Comparison of ENCODE assay signal across 14 mouse cellular contexts in the genomic region with DNA sequence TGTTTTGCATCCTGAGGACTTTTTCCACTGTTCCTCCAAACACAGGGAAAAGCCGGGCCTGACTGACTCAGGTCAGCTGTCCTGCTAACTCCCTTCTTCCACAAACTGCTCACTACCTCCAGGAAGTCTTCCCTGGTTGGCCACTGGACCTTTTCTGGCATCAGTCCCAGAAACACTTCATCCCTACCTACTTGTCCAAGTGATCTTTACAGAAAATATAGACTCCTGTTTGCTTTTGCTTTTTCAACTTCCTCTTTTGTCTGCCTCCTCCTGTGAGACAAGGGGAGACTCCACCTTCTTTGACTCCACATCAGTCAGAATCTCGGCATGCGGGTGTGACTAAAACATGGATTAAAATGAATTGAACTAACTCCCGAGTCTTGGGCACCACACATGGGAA. TPM values are rescaled to one million over a fixed set of nuclear protein-coding genes. Genes with fewer than 3 reads are reported as not detected.
A peak's percentile ranks its signal among the peaks of the same experiment; 100 is the strongest.
DNase-seq lines count a peak whose midpoint lies in the region; ATAC-seq and TF ChIP-seq lines count a peak whose summit lies in the region.
"Had no signal": no experiment of that assay in that cellular context is flagged by ENCODE, and none has a peak within 500 bp of the region (broad histone marks: within the 10 kb centered on the region; RNA-seq: fewer than 3 reads in every experiment).

No protein-coding gene starts in this region.

- 31% methylated on average over 4 of the region's 4 CpGs for WGBS in lung, embryonic 14.5 days
- 43% methylated on average over 4 of the region's 4 CpGs for WGBS in heart, adult 2 months

- no peak for ATAC-seq in lung, embryonic 14.5 days (ENCODE audit: insufficient read depth)

- H3K9me3 ChIP-seq in E14TG2a.4 (ENCODE audit: low read length), result no peaks in the 10 kb centered on the region
- no peaks in the 10 kb centered on the region for H3K9me3 ChIP-seq in lung, embryonic 14.5 days (ENCODE audit: low read depth, low read length)
- H3K9me3 ChIP-seq in megakaryocyte, embryonic 14.5 days, result no peaks in the 10 kb centered on the region
- H3K9me3 ChIP-seq: embryonic facial prominence, embryonic 12.5 days; forebrain, embryonic 10.5 days; heart, embryonic 10.5 days had no signal

- peak overlapping the region; percentile 15 for H3K27ac ChIP-seq in bone marrow macrophage, adult 2 months (ENCODE audit: insufficient read depth, low read depth, low read length)
- H3K27ac ChIP-seq in lung, embryonic 14.5 days (ENCODE audit: low read depth), result no peak overlapping the region; the same call in 1 of the 2 replicates
- no peak overlapping the region for H3K27ac ChIP-seq in heart, adult 2 months
- H3K27ac ChIP-seq: embryonic facial prominence, embryonic 12.5 days; forebrain, embryonic 10.5 days; heart, embryonic 10.5 days; kidney, postnatal 0 days had no signal

- DNase-seq in lung, embryonic 14.5 days, result peak; percentile 75
- DNase-seq in Muller cell, postnatal 12 days (ENCODE audit: inconsistent ontology term), result no peak
- no peak for DNase-seq in heart, adult 2 months
- DNase-seq in gastrocnemius, postnatal 36 days, result no peak
- DNase-seq in right cerebral cortex, postnatal 4 days, result no peak
- DNase-seq: adrenal gland, postnatal 10 days; cerebellum, postnatal 25 days had no signal

- peaks cover 40% of the 10 kb centered on the region for H3K27me3 ChIP-seq in E14TG2a.4 (ENCODE audit: insufficient read depth, low read length)
- peaks cover 34% of the 10 kb centered on the region for H3K27me3 ChIP-seq in lung, embryonic 14.5 days (ENCODE audit: insufficient read depth, low read length)
- H3K27me3 ChIP-seq in megakaryocyte, embryonic 14.5 days (replicated peaks), result peaks cover 72% of the 10 kb centered on the region
- no peaks in the 10 kb centered on the region for H3K27me3 ChIP-seq in heart, adult 2 months (ENCODE audit: control insufficient read depth, insufficient read depth, low read length)

- no peak for TF ChIP-seq POLR2A in bone marrow macrophage, adult 2 months (IDR thresholded peaks at IDR 0.05; ENCODE audit: borderline replicate concordance, low read depth, low read length)
- TF ChIP-seq POLR2A in heart, adult 2 months (IDR thresholded peaks at IDR 0.05; ENCODE audit: insufficient read depth, low read depth, low read length), result no peak

- H3K4me2 ChIP-seq in lung, embryonic 14.5 days, result no peak overlapping the region
- H3K4me2 ChIP-seq: embryonic facial prominence, embryonic 12.5 days had no signal

- TF ChIP-seq EP300 in heart, adult 2 months (IDR thresholded peaks at IDR 0.05; ENCODE audit: insufficient read depth, low read depth, low read length), result no peak

- H3K79me2 ChIP-seq in heart, adult 2 months (replicated peaks; ENCODE audit: control insufficient read depth, insufficient read depth, low read length), result no peaks in the 10 kb centered on the region

- no peaks in the 10 kb centered on the region for H3K36me3 ChIP-seq in E14TG2a.4 (ENCODE audit: insufficient read depth, low read length)
- H3K36me3 ChIP-seq in lung, embryonic 14.5 days (ENCODE audit: insufficient read depth), result no peaks in the 10 kb centered on the region
- no peaks in the 10 kb centered on the region for H3K36me3 ChIP-seq in megakaryocyte, embryonic 14.5 days (replicated peaks; ENCODE audit: low read length)
- H3K36me3 ChIP-seq in heart, adult 2 months (ENCODE audit: control insufficient read depth, insufficient read depth, low read length), result no peaks in the 10 kb centered on the region
- H3K36me3 ChIP-seq: embryonic facial prominence, embryonic 12.5 days; forebrain, embryonic 10.5 days; heart, embryonic 10.5 days had no signal

- intact Hi-C loops in heart, adult 2 months (cut with DNase I), result no loop called here
- intact Hi-C loops in gastrocnemius, postnatal 36 days (cut with DNase I), result no loop called here

- H3K4me3 ChIP-seq in E14TG2a.4 (replicated peaks; ENCODE audit: low read length), result peak overlapping the region; percentile 3; the same call in 1 of the 2 replicates
- peak overlapping the region; percentile 32 for H3K4me3 ChIP-seq in bone marrow macrophage, adult 2 months (ENCODE audit: insufficient read depth, low read length)
- no peak overlapping the region for H3K4me3 ChIP-seq in lung, embryonic 14.5 days (ENCODE audit: low read depth, low read length)
- peak overlapping the region; percentile 70 for H3K4me3 ChIP-seq in megakaryocyte, embryonic 14.5 days (replicated peaks)
- H3K4me3 ChIP-seq in heart, adult 2 months, result no peak overlapping the region
- H3K4me3 ChIP-seq: embryonic facial prominence, embryonic 12.5 days; forebrain, embryonic 10.5 days; heart, embryonic 10.5 days had no signal

- no peak overlapping the region for H3K9ac ChIP-seq in lung, embryonic 14.5 days
- H3K9ac ChIP-seq in heart, adult 2 months (ENCODE audit: low read depth, low read length), result no peak overlapping the region
- H3K9ac ChIP-seq: embryonic facial prominence, embryonic 12.5 days had no signal

- no peak for TF ChIP-seq CTCF in E14TG2a.4 (conservative IDR thresholded peaks at IDR 0.05; ENCODE audit: low read length)
- no peak for TF ChIP-seq CTCF in bone marrow macrophage, adult 2 months (IDR thresholded peaks at IDR 0.05; ENCODE audit: low read depth, low read length)
- TF ChIP-seq CTCF in lung, embryonic 14.5 days (IDR thresholded peaks at IDR 0.05; ENCODE audit: low read depth), result no peak
- TF ChIP-seq CTCF in heart, adult 2 months (IDR thresholded peaks at IDR 0.05), result no peak

- H3K4me1 ChIP-seq in E14TG2a.4 (replicated peaks; ENCODE audit: low read depth, low read length), result peaks cover 91% of the 10 kb centered on the region
- H3K4me1 ChIP-seq in bone marrow macrophage, adult 2 months (ENCODE audit: control insufficient read depth, insufficient read depth, low read length), result peaks cover 52% of the 10 kb centered on the region
- peaks cover 5% of the 10 kb centered on the region; the same call in 1 of the 2 replicates for H3K4me1 ChIP-seq in lung, embryonic 14.5 days (ENCODE audit: insufficient read depth)
- peaks cover 80% of the 10 kb centered on the region for H3K4me1 ChIP-seq in megakaryocyte, embryonic 14.5 days
- H3K4me1 ChIP-seq in heart, adult 2 months (ENCODE audit: control insufficient read depth, insufficient read depth, low read length), result peaks cover 3% of the 10 kb centered on the region; the same call in 1 of the 2 replicates

RNA-seq across cellular contexts. Expression of a gene that starts 16.4 kb away (rescaled TPM):
- polyA plus RNA-seq in bone marrow macrophage, adult 2 months (2012; ENCODE audit: insufficient read depth, insufficient read length, missing spikeins), result 5.0 and 6.3 TPM in 2 replicates
- 2.8 and 3.2 TPM in 2 replicates for polyA plus RNA-seq in lung, embryonic 14.5 days (2014; fragmentation: Nextera tagmentation; extraction: Ambion mirVana)
- 6.4 and 8.7 TPM in 2 replicates for polyA plus RNA-seq in megakaryocyte, embryonic 14.5 days (2012; ENCODE audit: insufficient read depth, low replicate concordance)
- total RNA-seq in heart, adult 2 months (2021), result 1 to 10 TPM; 3.2 to 3.7 TPM
- polyA plus RNA-seq in heart, adult 2 months (2012; rRNA removed), result 3.8 and 4.4 TPM in 2 replicates
- total RNA-seq in gastrocnemius, postnatal 36 days (2021), result 1 to 10 TPM; 1.7 to 1.9 TPM

RNA-seq across cellular contexts. Expression of a gene that starts 42.6 kb away (rescaled TPM):
- not detected in 2 replicates for polyA plus RNA-seq in bone marrow macrophage, adult 2 months (2012; ENCODE audit: insufficient read depth, insufficient read length, missing spikeins)
- polyA plus RNA-seq in lung, embryonic 14.5 days (2014; fragmentation: Nextera tagmentation; extraction: Ambion mirVana), result 0.33 and 0.54 TPM in 2 replicates
- polyA plus RNA-seq in megakaryocyte, embryonic 14.5 days (2012; ENCODE audit: insufficient read depth, low replicate concordance), result not detected in 2 replicates
- total RNA-seq in heart, adult 2 months (2021), result 10 to 100 TPM; 17.7 to 17.9 TPM
- polyA plus RNA-seq in heart, adult 2 months (2012; rRNA removed), result 8.7 and 18.8 TPM in 2 replicates
- 10 to 100 TPM; 38.3 to 44.9 TPM for total RNA-seq in gastrocnemius, postnatal 36 days (2021)

RNA-seq across cellular contexts. Expression of a gene that starts 55.2 kb away (rescaled TPM):
- polyA plus RNA-seq in bone marrow macrophage, adult 2 months (2012; ENCODE audit: insufficient read depth, insufficient read length, missing spikeins), result 18.0 and 21.7 TPM in 2 replicates
- polyA plus RNA-seq in lung, embryonic 14.5 days (2014; fragmentation: Nextera tagmentation; extraction: Ambion mirVana), result 84.4 and 92.2 TPM in 2 replicates
- 2.2 and 17.4 TPM in 2 replicates for polyA plus RNA-seq in megakaryocyte, embryonic 14.5 days (2012; ENCODE audit: insufficient read depth, low replicate concordance)
- total RNA-seq in heart, adult 2 months (2021), result 10 to 100 TPM; 26.3 to 29.7 TPM
- 10.4 and 18.4 TPM in 2 replicates for polyA plus RNA-seq in heart, adult 2 months (2012; rRNA removed)
- 10 to 100 TPM; 38.0 to 39.8 TPM for total RNA-seq in gastrocnemius, postnatal 36 days (2021)

RNA-seq across cellular contexts. Expression of a gene that starts 55.3 kb away (rescaled TPM):
- 25.9 and 26.8 TPM in 2 replicates for polyA plus RNA-seq in bone marrow macrophage, adult 2 months (2012; ENCODE audit: insufficient read depth, insufficient read length, missing spikeins)
- polyA plus RNA-seq in lung, embryonic 14.5 days (2014; fragmentation: Nextera tagmentation; extraction: Ambion mirVana), result 17.3 and 18.1 TPM in 2 replicates
- polyA plus RNA-seq in megakaryocyte, embryonic 14.5 days (2012; ENCODE audit: insufficient read depth, low replicate concordance), result 0.90 and 2.0 TPM in 2 replicates
- total RNA-seq in heart, adult 2 months (2021), result 10 to 100 TPM; 10.2 to 14.2 TPM
- polyA plus RNA-seq in heart, adult 2 months (2012; rRNA removed), result 6.6 and 13.3 TPM in 2 replicates
- total RNA-seq in gastrocnemius, postnatal 36 days (2021), result 1 to 10 TPM; 3.3 to 5.1 TPM

Comparison
In these comparisons a context has a peak if more than half of its experiments do, and no peak if none do; other contexts are left out.
1. H3K4me3 ChIP-seq: peak in E14TG2a.4 (single experiment), bone marrow macrophage, adult 2 months (single experiment) and megakaryocyte, embryonic 14.5 days (single experiment); none in lung, embryonic 14.5 days (single experiment) and heart, adult 2 months (single experiment).